Mouse (Mus musculus): Measurements from ENCODE around the gene Lemd2. TPM values are rescaled to one million over a fixed set of nuclear protein-coding genes. Genes with fewer than 3 reads are reported as not detected.
A peak's percentile ranks its signal among the peaks of the same experiment; 100 is the strongest.

Lemd2 gene
- polyA plus RNA-seq, 1 experiment from 2014 or later, result 31.4 TPM

DNA sequence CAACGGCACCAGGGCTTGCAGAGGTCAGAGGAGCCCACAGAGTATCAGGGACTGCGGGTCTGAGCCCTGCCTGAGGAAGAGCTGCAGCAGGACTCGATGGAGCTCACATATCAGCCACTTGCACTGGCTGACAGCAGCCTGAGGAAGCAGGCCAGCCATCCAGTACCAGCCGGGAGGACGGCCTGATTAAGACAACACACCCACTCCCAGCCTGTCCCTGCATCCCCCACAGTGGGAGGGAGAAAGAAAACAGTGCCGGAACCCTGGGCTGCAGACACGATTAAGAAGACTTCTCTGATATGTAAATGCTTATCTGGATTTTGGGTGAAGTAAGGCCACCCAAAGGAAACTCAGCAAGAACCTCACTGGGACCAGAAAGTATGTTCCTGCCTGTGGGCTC, 4.4 kb downstream of the Lemd2 start:
- Histone ChIP-seq H3K9me3 (0 out of 2 replicates have a peak, but pooled peaks cover 3% of the 10 kb centered on the region), H3K27ac (replicated peaks) (no peak overlapping the region), H3K27me3 (no peaks in the 10 kb centered on the region), H3K4me1 (peaks cover 42% of the 10 kb centered on the region), H3K9ac (replicated peaks) (no peak overlapping the region), H3K36me3 (peaks cover 74% of the 10 kb centered on the region), H3K4me3 (no peak overlapping the region), H3K4me2 (replicated peaks) (no peak overlapping the region)
- ATAC-seq (ENCODE audit: low FRiP score, low read depth), result no peak
- 72% methylated on average over 7 of the region's 7 CpGs for WGBS

DNA sequence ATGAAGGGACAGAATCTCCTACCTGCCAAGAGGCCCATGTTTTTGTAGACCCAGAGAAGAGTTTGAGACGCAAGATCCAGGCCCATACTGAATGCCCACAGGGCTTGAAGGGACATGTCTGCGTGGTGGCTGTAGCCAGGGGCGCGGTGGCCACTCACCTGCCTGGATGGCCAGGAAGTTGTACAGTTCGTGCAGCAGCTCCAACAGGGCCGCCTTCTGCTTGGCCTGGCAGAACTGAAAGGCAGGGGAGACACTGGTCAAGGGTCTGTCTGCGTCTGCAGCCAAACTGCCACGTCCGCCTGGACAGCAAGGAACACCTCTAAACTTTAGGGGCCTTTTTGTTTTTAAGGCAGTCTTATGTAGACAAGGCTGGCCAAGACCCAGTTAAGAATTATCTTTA, 5.1 kb downstream of the Lemd2 start:
- H3K4me3 ChIP-seq, result no peak overlapping the region
- 0 out of 2 replicates have a peak, but pooled peaks cover 3% of the 10 kb centered on the region for H3K9me3 ChIP-seq
- WGBS, result 95% methylated on average over 9 of the region's 9 CpGs
- no peak overlapping the region for H3K27ac ChIP-seq (replicated peaks)
- H3K36me3 ChIP-seq, result peaks cover 80% of the 10 kb centered on the region
- H3K4me1 ChIP-seq, result peaks cover 46% of the 10 kb centered on the region
- H3K9ac ChIP-seq (replicated peaks), result no peak overlapping the region
- no peak for ATAC-seq (ENCODE audit: low FRiP score, low read depth)
- no peaks in the 10 kb centered on the region for H3K27me3 ChIP-seq
- no peak overlapping the region for H3K4me2 ChIP-seq (replicated peaks)

DNA sequence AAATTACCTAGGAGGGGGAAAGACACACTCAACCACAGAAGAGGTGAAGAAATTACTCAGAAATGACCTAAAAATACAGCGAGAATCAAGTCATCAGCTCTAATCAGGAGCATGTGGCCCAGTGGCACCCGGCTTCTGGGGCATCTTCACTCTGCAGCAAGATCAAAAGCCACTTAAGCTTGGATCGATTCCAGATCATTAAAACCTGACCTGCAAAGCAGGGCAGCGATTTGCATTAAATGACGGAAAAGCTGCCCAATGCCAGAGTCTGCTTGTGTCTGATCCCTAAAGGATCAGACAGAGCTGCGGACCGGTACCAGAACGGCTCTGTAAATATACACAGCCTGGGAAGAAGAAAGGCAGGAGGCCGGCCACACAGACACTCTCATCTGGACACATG, 8.1 kb downstream of the Lemd2 start:
- H3K4me1 ChIP-seq, result peaks cover 44% of the 10 kb centered on the region
- H3K4me2 ChIP-seq (replicated peaks), result no peak overlapping the region
- no peaks in the 10 kb centered on the region for H3K9me3 ChIP-seq
- peak overlapping the region; percentile 76 for H3K27ac ChIP-seq (replicated peaks)
- H3K36me3 ChIP-seq, result peaks cover 98% of the 10 kb centered on the region
- no peak overlapping the region for H3K4me3 ChIP-seq
- no peaks in the 10 kb centered on the region for H3K27me3 ChIP-seq
- no peak for ATAC-seq (ENCODE audit: low FRiP score, low read depth)
- WGBS, result 50% methylated on average over 9 of the region's 9 CpGs
- 0 out of 2 replicates have a peak overlapping the region, but pooled peaks have one; percentile 15 for H3K9ac ChIP-seq (replicated peaks)

DNA sequence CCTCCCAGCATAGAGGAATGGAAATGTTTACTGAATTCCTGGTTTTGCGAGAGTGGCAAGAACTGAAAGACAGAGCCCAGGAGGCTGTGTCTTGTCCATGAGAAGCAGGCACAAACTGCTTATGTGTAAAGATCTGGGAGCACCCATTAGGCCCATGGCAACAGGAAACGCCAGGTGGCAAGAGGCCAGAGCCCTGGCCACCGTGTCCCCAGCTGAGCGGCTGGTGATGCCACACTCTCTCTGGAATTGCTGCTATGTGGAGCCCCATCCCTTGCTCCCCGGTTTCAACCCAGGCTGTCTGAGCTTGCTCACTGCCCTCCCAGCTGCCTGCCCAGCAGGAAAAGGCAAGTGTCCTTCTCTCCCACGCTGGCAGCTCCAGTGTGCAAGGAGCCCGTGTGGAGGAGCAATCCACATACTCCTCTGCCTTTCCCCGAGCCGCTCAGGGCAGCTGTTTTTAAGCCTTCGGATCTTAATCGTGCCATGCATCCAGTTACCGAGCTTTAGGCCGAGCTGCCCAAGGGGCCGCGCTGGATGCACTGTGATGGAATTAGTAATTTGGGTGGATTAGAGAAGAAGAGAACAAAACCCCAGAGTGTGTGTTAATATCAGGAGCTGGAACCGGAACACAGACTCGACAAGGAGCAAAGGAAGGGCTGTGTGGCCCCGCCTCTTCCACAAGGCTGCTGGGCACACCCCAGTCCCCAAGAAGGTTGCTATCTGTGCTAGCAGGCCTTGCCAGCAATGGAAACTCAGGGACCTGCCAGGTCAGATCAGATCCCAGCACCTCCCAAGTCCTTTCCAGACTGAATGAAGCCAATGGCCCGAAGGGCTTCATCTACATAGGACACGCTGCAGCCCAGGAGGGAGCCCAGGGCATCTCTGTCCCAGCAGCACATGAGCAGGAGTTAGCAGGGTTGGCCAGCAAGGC, 9.7 kb downstream of the Lemd2 start:
- 0 out of 2 replicates have a peak overlapping the region, but pooled peaks have one; percentile 21 for H3K9ac ChIP-seq (replicated peaks)
- no peak; the same call in 1 of the 2 replicates for ATAC-seq (ENCODE audit: low FRiP score, low read depth)
- no peaks in the 10 kb centered on the region for H3K9me3 ChIP-seq
- no peak overlapping the region for H3K4me2 ChIP-seq (replicated peaks)
- H3K36me3 ChIP-seq, result peaks cover 96% of the 10 kb centered on the region
- H3K27ac ChIP-seq (replicated peaks), result peak overlapping the region; percentile 76
- no peak overlapping the region for H3K4me3 ChIP-seq
- H3K27me3 ChIP-seq, result no peaks in the 10 kb centered on the region
- H3K4me1 ChIP-seq, result peaks cover 44% of the 10 kb centered on the region
- WGBS, result 43% methylated on average over 20 of the region's 20 CpGs

- Histone ChIP-seq H3K4me1 (peaks cover 50% of the 10 kb centered on the region), H3K9me3 (no peaks in the 10 kb centered on the region), H3K4me2 (replicated peaks) (no peak overlapping the region), H3K36me3 (peaks cover 70% of the 10 kb centered on the region), H3K27ac (replicated peaks) (no peak overlapping the region), H3K4me3 (no peak overlapping the region), H3K27me3 (no peaks in the 10 kb centered on the region), H3K9ac (replicated peaks) (no peak overlapping the region)
- 91% methylated on average over 5 of the region's 5 CpGs for WGBS
- ATAC-seq (ENCODE audit: low FRiP score, low read depth), result no peak
These were observed 12.5 kb downstream of the Lemd2 start for GRCm38 (mm10) chr17:27191804-27192203.

DNA sequence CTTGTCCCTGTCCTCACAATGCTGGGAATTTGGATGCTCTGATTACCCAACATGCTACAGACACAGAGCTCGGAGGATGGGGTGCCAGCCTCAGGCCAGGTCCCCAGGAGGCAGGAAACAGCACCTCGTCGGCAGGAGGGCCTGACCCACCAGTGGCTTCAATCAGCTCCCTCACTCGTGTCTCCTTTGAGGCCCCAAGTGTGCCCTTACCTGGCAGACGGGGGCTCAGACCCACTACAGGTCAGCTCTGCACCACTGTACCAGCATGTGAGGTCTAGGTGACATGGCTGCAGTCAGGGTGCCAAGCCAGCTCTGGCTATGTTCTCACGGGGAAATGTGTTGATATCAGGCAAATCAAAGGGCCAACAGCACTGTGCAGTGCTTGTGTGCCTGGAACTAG, 13.1 kb downstream of the Lemd2 start:
- no peak overlapping the region for H3K9ac ChIP-seq (replicated peaks)
- H3K4me2 ChIP-seq (replicated peaks), result no peak overlapping the region
- WGBS, result 89% methylated on average over 6 of the region's 6 CpGs
- peaks cover 44% of the 10 kb centered on the region for H3K4me1 ChIP-seq
- no peak overlapping the region for H3K4me3 ChIP-seq
- peaks cover 65% of the 10 kb centered on the region for H3K36me3 ChIP-seq
- no peaks in the 10 kb centered on the region for H3K27me3 ChIP-seq
- no peak for ATAC-seq (ENCODE audit: low FRiP score, low read depth)
- no peak overlapping the region for H3K27ac ChIP-seq (replicated peaks)
- no peaks in the 10 kb centered on the region for H3K9me3 ChIP-seq

DNA sequence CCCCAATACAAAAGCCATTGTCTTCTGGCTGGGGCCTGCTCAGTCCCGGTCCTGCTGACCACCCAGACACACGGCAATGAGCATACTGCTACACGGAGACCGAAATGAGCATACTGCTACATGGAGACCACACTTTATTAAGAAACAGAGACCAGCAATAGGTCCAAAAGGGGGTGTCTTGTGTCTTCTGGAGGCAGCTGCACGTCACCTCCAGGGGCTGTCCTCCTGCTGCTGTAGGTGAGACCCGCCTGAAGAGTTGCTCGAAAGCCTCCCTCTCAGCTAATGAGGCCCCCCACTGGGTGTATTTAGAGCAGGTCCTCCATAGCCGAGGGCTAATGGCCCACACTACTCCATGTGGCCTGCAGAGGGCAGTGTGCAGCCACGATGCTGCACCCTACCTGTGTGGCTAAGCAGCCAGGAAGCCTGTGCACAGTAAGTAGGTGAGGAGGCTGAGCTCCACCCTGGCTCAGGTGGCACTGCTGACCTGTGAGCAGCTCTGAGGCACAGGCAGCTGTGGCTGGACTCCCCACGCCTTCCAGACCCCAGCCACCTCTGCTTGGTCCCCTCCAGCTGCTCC, 14.5 kb downstream of the Lemd2 start:
- H3K27ac ChIP-seq (replicated peaks), result peak overlapping the region; percentile 30; the same call in 1 of the 2 replicates
- H3K4me1 ChIP-seq, result peaks cover 30% of the 10 kb centered on the region

DNA sequence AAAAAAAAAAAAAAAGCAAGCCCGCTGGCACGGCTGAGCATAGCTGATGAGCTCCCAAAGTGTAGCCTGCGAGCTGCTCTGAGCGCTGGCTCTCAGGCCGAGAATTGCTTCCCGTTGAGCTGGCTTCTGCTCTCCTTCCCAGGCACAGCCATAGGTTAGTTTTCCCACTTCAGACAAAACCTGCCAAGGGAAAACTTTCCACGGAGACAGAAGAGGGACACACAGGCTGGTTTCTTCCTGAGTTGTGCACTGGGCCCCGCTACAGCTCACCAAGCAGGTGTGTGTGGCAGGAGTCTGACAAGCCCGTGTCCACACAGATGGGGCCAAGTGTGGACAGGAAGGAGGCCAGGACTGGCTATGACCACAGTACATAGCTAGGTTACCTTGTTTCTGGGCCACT, 15.4 kb downstream of the Lemd2 start:
- H3K9me3 ChIP-seq, result no peaks in the 10 kb centered on the region
- H3K4me3 ChIP-seq, result no peak overlapping the region
- ATAC-seq (ENCODE audit: low FRiP score, low read depth), result no peak
- H3K9ac ChIP-seq (replicated peaks), result no peak overlapping the region
- WGBS, result 82% methylated on average over 9 of the region's 9 CpGs
- H3K4me2 ChIP-seq (replicated peaks), result no peak overlapping the region
- peaks cover 21% of the 10 kb centered on the region for H3K4me1 ChIP-seq
- no peaks in the 10 kb centered on the region for H3K27me3 ChIP-seq
- H3K36me3 ChIP-seq, result peaks cover 42% of the 10 kb centered on the region
- H3K27ac ChIP-seq (replicated peaks), result peak overlapping the region; percentile 30; the same call in 1 of the 2 replicates

More for the DNA sequence above, 14.5 kb downstream of the Lemd2 start:
- no peaks in the 10 kb centered on the region for H3K9me3 ChIP-seq
- no peaks in the 10 kb centered on the region for H3K27me3 ChIP-seq
- H3K36me3 ChIP-seq, result peaks cover 51% of the 10 kb centered on the region
- no peak overlapping the region for H3K9ac ChIP-seq (replicated peaks)
- no peak overlapping the region for H3K4me2 ChIP-seq (replicated peaks)
- 36% methylated on average over 10 of the region's 10 CpGs for WGBS
- H3K4me3 ChIP-seq, result no peak overlapping the region
- ATAC-seq (ENCODE audit: low FRiP score, low read depth), result peak; percentile 72

DNA sequence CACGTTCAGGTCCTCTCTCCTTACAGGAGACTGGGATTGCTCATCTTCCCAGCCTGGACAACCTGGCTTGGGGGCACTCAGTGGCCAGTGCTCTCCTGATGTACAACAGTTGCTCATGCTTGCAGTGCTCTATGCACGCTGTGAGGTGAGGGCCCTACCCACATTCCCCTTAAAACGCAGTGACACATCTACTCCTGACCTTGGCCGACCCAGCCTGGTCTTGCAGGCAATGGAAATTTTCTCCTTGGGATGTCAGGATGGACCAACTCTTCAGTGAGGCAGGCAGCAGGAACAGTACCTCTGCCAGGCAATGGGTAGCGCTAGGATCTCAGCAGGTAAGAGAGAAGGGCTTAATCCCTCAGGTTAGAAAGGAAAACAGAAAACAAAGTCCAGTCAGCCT, 17.2 kb downstream of the Lemd2 start:
- H3K4me1 ChIP-seq, result peaks cover 15% of the 10 kb centered on the region; the same call in 1 of the 2 replicates
- no peak for ATAC-seq (ENCODE audit: low FRiP score, low read depth)
- no peak overlapping the region for H3K27ac ChIP-seq (replicated peaks)
- no peak overlapping the region for H3K4me3 ChIP-seq
- peaks cover 24% of the 10 kb centered on the region for H3K36me3 ChIP-seq
- WGBS, result 63% methylated on average over 5 of the region's 5 CpGs
- H3K27me3 ChIP-seq, result no peaks in the 10 kb centered on the region; the same call in 1 of the 2 replicates
- no peak overlapping the region for H3K4me2 ChIP-seq (replicated peaks)
- no peak overlapping the region for H3K9ac ChIP-seq (replicated peaks)
- H3K9me3 ChIP-seq, result no peaks in the 10 kb centered on the region

- Histone ChIP-seq H3K9ac (replicated peaks) (no peak overlapping the region), H3K4me3 (no peak overlapping the region), H3K4me1 (peaks cover 15% of the 10 kb centered on the region; the same call in 1 of the 2 replicates), H3K27ac (replicated peaks) (no peak overlapping the region), H3K4me2 (replicated peaks) (no peak overlapping the region), H3K27me3 (no peaks in the 10 kb centered on the region; the same call in 1 of the 2 replicates), H3K36me3 (peaks cover 14% of the 10 kb centered on the region), H3K9me3 (no peaks in the 10 kb centered on the region)
- 89% methylated on average over 3 of the region's 3 CpGs for WGBS
- no peak for ATAC-seq (ENCODE audit: low FRiP score, low read depth)
These were observed 18.2 kb downstream of the Lemd2 start for GRCm38 (mm10) chr17:27186068-27186467.

- Histone ChIP-seq H3K9me3 (no peaks in the 10 kb centered on the region), H3K4me3 (no peak overlapping the region), H3K27me3 (no peaks in the 10 kb centered on the region; the same call in 1 of the 2 replicates), H3K4me1 (peaks cover 10% of the 10 kb centered on the region; the same call in 1 of the 2 replicates), H3K27ac (replicated peaks) (no peak overlapping the region), H3K9ac (replicated peaks) (no peak overlapping the region), H3K36me3 (no peaks in the 10 kb centered on the region), H3K4me2 (replicated peaks) (no peak overlapping the region)
- 85% methylated on average over 12 of the region's 12 CpGs for WGBS
- ATAC-seq (ENCODE audit: low FRiP score, low read depth), result no peak
These were observed 20.5 kb downstream of the Lemd2 start for GRCm38 (mm10) chr17:27183667-27184292.
